Mouse (Mus musculus): ENCODE results near the gene Nrg3. TPM values are rescaled to one million over a fixed set of nuclear protein-coding genes. Genes with fewer than 3 reads are reported as not detected.

The Nrg3 gene
- total and polyA plus RNA-seq, 3 experiments = not detected

DNA sequence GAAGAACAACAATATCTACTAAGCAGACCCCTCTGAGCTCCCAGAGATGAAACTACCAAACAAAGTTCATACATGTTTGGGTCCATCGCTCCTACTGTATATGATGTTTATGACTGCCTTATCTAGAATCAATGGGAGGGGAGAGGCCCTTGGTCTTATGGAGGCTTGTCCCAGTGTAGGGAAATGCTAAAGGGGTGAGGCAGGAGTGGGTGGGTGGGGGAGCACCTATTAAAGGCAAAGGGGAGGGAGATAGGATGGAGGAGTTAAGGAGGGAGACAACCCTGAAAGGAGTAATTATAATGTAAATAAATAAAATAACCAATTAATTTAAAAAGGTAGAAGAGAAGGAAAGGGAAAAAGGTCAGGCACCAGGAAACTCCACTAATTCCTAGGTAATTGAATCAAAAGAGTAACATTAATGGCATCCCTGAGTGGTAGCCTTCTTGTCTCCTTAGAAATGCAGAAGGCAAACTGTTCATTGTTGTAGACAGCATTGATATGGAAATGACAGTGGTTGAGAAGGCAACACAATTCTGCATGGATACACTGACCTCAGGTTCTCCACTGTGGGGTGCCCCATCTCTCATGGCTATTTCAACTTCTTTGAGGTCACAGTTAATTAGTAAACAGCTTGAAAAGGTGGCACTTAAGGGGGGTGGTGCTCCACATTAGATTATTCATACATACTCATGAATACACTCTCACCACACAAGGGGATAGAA lies 1152.1 kb downstream of the Nrg3 start:
- Histone ChIP-seq H3K27me3 (ENCODE audit: control insufficient read depth in 1 of 2, insufficient read depth in 2 of 2, low read length in 2 of 2) (no peaks in the 10 kb centered on the region), H3K4me1 (ENCODE audit: control insufficient read depth in 1 of 2, insufficient read depth in 2 of 2, low read length in 2 of 2) (no peaks in the 10 kb centered on the region), H3K9ac (ENCODE audit: control insufficient read depth, low read depth, low read length, poor library complexity, severe bottlenecking) (no peak overlapping the region), H3K27ac (ENCODE audit: control insufficient read depth, low read depth, low read length) (no peak overlapping the region), H3K36me3 (ENCODE audit: control insufficient read depth in 1 of 2, insufficient read depth in 2 of 2, low read length in 2 of 2) (no peaks in the 10 kb centered on the region), H3K4me3 (ENCODE audit: control insufficient read depth in 1 of 2, insufficient read depth in 1 of 2, low read depth in 2 of 2, low read length in 2 of 2) (no peak overlapping the region), H3K9me3 (replicated peaks; ENCODE audit: insufficient read depth, low read length) (no peaks in the 10 kb centered on the region), H3K79me2 (ENCODE audit: control insufficient read depth, insufficient read depth, low read length, poor library complexity) (no peaks in the 10 kb centered on the region)
- no peak for DNase-seq (ENCODE audit: low read depth, low spot score)
- no peak for TF ChIP-seq MYB (IDR thresholded peaks at IDR 0.05; ENCODE audit: low read depth, low read length)
- TF ChIP-seq CHD1 (IDR thresholded peaks at IDR 0.05; ENCODE audit: low read depth, low read length) = no peak
- no peak for TF ChIP-seq E2F4 (IDR thresholded peaks at IDR 0.05; ENCODE audit: borderline replicate concordance, low read depth, low read length)
- TF ChIP-seq BHLHE40 (IDR thresholded peaks at IDR 0.05; ENCODE audit: borderline replicate concordance, low read depth, low read length) = no peak
- no peak for TF ChIP-seq USF1 (IDR thresholded peaks at IDR 0.05; ENCODE audit: low read depth, low read length)
- no peak for TF ChIP-seq JUND (IDR thresholded peaks at IDR 0.05; ENCODE audit: low read depth, low read length)
- TF ChIP-seq CTCF (IDR thresholded peaks at IDR 0.05 in 2 of 3, conservative IDR thresholded peaks at IDR 0.05 in 1 of 3; ENCODE audit: control insufficient read depth in 1 of 3, insufficient read depth in 1 of 3, low read depth in 2 of 3, low read length in 3 of 3, poor library complexity in 1 of 3, severe bottlenecking in 1 of 3) = no peak
- no peak for TF ChIP-seq ZMIZ1 (IDR thresholded peaks at IDR 0.05; ENCODE audit: low read depth, low read length)
- TF ChIP-seq RCOR1 (IDR thresholded peaks at IDR 0.05; ENCODE audit: low read depth, low read length) = no peak
- TF ChIP-seq UBTF (IDR thresholded peaks at IDR 0.05; ENCODE audit: borderline replicate concordance, insufficient read depth, low read depth, low read length) = no peak
- no peak for TF ChIP-seq NELFE (IDR thresholded peaks at IDR 0.05; ENCODE audit: low read depth, low read length)
- TF ChIP-seq ELF1 (IDR thresholded peaks at IDR 0.05; ENCODE audit: low read depth, low read length) = no peak
- TF ChIP-seq ETS1 (IDR thresholded peaks at IDR 0.05; ENCODE audit: low read depth, low read length) = no peak
- TF ChIP-seq SIN3A (IDR thresholded peaks at IDR 0.05; ENCODE audit: low read length) = no peak

All from MEL (cell line).